Mouse (Mus musculus): ENCODE data around the gene Selenom. TPM values are rescaled to one million over a fixed set of nuclear protein-coding genes. Genes with fewer than 3 reads are reported as not detected.

The Selenom gene
- total and polyA plus RNA-seq, 3 experiments: 4.1 to 33.0 (median 7.1) TPM

- Histone ChIP-seq H3K4me1 (ENCODE audit: control insufficient read depth in 1 of 2, insufficient read depth in 2 of 2) (peaks cover 0 to 6% of the 10 kb centered on the region in 2 experiments; a peak in 1 of 4 replicates), H3K79me2 (replicated peaks; ENCODE audit: control insufficient read depth, extremely low read depth, insufficient read depth, poor library complexity, severe bottlenecking) (no peaks in the 10 kb centered on the region), H3K4me2 (ENCODE audit: insufficient read depth, low read depth, poor library complexity, severe bottlenecking) (no peak overlapping the region), H3K4me3 (replicated peaks in 1 of 3; ENCODE audit: low read depth in 2 of 3, low read length in 2 of 3, poor library complexity in 1 of 3) (no peak overlapping the region), H3K36me3 (replicated peaks in 1 of 2; ENCODE audit: control insufficient read depth in 1 of 2, insufficient read depth in 1 of 2, low read length in 1 of 2) (peaks cover 0 to 16% of the 10 kb centered on the region in 2 experiments), H3K27me3 (replicated peaks) (peaks cover 5% of the 10 kb centered on the region), H3K9me3 (replicated peaks; ENCODE audit: low read length) (no peaks in the 10 kb centered on the region), H3K27ac (ENCODE audit: insufficient read depth, low read depth) (no peak overlapping the region), H3K9ac (ENCODE audit: insufficient read depth, low read depth) (no peak overlapping the region)
- TF ChIP-seq HCFC1 (IDR thresholded peaks at IDR 0.05; ENCODE audit: low read depth, low read length): no peak
- no peak for TF ChIP-seq JUND (conservative IDR thresholded peaks at IDR 0.05; ENCODE audit: low read depth, low read length)
- TF ChIP-seq SIN3A (IDR thresholded peaks at IDR 0.05; ENCODE audit: low read length): no peak
- no peak for TF ChIP-seq RCOR1 (conservative IDR thresholded peaks at IDR 0.05; ENCODE audit: low read depth, low read length)
- TF ChIP-seq NRF1 (IDR thresholded peaks at IDR 0.05; ENCODE audit: low read depth, low read length): no peak
- TF ChIP-seq CHD2 (IDR thresholded peaks at IDR 0.05; ENCODE audit: low read length): no peak
- TF ChIP-seq ETS1 (conservative IDR thresholded peaks at IDR 0.05; ENCODE audit: low read depth, low read length): no peak
- TF ChIP-seq MAFK (IDR thresholded peaks at IDR 0.05; ENCODE audit: insufficient replicate concordance, low read length): no peak
- no peak for TF ChIP-seq PAX5 (IDR thresholded peaks at IDR 0.05; ENCODE audit: low read length)
- no peak for TF ChIP-seq RAD21 (IDR thresholded peaks at IDR 0.05; ENCODE audit: low read depth, low read length)
- no peak for TF ChIP-seq CTCF (conservative IDR thresholded peaks at IDR 0.05 in 1 of 2, IDR thresholded peaks at IDR 0.05 in 1 of 2; ENCODE audit: low read depth in 2 of 2, low read length in 2 of 2)
- no peak for TF ChIP-seq MAX (IDR thresholded peaks at IDR 0.05; ENCODE audit: low read length)
- DNase-seq (ENCODE audit: extremely low read depth): no peak
- in situ Hi-C loops (cut with MboI; ENCODE audit: low pct_ligation_motif_present, low pct_unique_long_range_greater_than_20kb, low sequenced_read_pairs) (no loop called here), dilution Hi-C loops (cut with MboI; ENCODE audit: extremely low pct_ligation_motif_present, extremely low pct_unique_long_range_greater_than_20kb, low sequenced_read_pairs) (no loop called here)
Observed at GRCm38 (mm10) chr11:3517846-3518732, 3.6 kb downstream of the Selenom start.

GRCm38 (mm10) chr11:3519051-3519726, 4.7 kb downstream of the Selenom start:
- H3K9ac ChIP-seq (ENCODE audit: insufficient read depth, low read depth): no peak overlapping the region
- in situ Hi-C loops (cut with MboI; ENCODE audit: low pct_ligation_motif_present, low pct_unique_long_range_greater_than_20kb, low sequenced_read_pairs) (no loop called here), dilution Hi-C loops (cut with MboI; ENCODE audit: extremely low pct_ligation_motif_present, extremely low pct_unique_long_range_greater_than_20kb, low sequenced_read_pairs) (no loop called here)
- H3K79me2 ChIP-seq (replicated peaks; ENCODE audit: control insufficient read depth, extremely low read depth, insufficient read depth, poor library complexity, severe bottlenecking): no peaks in the 10 kb centered on the region
- TF ChIP-seq JUND (conservative IDR thresholded peaks at IDR 0.05; ENCODE audit: low read depth, low read length): peak; percentile 60
- TF ChIP-seq CHD1 (IDR thresholded peaks at IDR 0.05; ENCODE audit: low read depth, low read length): no peak
- no peak for TF ChIP-seq NRF1 (IDR thresholded peaks at IDR 0.05; ENCODE audit: low read depth, low read length)
- H3K4me1 ChIP-seq (ENCODE audit: control insufficient read depth in 1 of 2, insufficient read depth in 2 of 2): peaks cover 0 to 7% of the 10 kb centered on the region in 2 experiments; a peak in 2 of 4 replicates
- no peak overlapping the region for H3K4me2 ChIP-seq (ENCODE audit: insufficient read depth, low read depth, poor library complexity, severe bottlenecking)
- H3K36me3 ChIP-seq (replicated peaks in 1 of 2; ENCODE audit: control insufficient read depth in 1 of 2, insufficient read depth in 1 of 2, low read length in 1 of 2): peaks cover 0 to 16% of the 10 kb centered on the region in 2 experiments
- no peaks in the 10 kb centered on the region for H3K9me3 ChIP-seq (replicated peaks; ENCODE audit: low read length)
- H3K27me3 ChIP-seq (replicated peaks): peaks cover 5% of the 10 kb centered on the region
- H3K4me3 ChIP-seq (replicated peaks in 1 of 3; ENCODE audit: low read depth in 2 of 3, low read length in 2 of 3, poor library complexity in 1 of 3): no peak overlapping the region
- DNase-seq (ENCODE audit: extremely low read depth): no peak
- H3K27ac ChIP-seq (ENCODE audit: insufficient read depth, low read depth): no peak overlapping the region

Measured in CH12.LX (cell line).